Mouse (Mus musculus) neural tube, postnatal 0 days (tissue): Measurements from ENCODE around the gene Map3k13. TPM values are rescaled to one million over a fixed set of nuclear protein-coding genes. Genes with fewer than 3 reads are reported as not detected.

ENCODE experiments used
- polyA plus RNA-seq: library from polyadenylated mRNA; unstranded; fragments of >200 nt; fragmentation: Nextera tagmentation; extraction: Ambion mirVana; gene quantifications from 2 replicates; pipeline ENCODE4 v1.2.1, GENCODE M21; 2015

Gene Map3k13
- 3.1 and 3.8 TPM in 2 replicates for polyA plus RNA-seq

DNA sequence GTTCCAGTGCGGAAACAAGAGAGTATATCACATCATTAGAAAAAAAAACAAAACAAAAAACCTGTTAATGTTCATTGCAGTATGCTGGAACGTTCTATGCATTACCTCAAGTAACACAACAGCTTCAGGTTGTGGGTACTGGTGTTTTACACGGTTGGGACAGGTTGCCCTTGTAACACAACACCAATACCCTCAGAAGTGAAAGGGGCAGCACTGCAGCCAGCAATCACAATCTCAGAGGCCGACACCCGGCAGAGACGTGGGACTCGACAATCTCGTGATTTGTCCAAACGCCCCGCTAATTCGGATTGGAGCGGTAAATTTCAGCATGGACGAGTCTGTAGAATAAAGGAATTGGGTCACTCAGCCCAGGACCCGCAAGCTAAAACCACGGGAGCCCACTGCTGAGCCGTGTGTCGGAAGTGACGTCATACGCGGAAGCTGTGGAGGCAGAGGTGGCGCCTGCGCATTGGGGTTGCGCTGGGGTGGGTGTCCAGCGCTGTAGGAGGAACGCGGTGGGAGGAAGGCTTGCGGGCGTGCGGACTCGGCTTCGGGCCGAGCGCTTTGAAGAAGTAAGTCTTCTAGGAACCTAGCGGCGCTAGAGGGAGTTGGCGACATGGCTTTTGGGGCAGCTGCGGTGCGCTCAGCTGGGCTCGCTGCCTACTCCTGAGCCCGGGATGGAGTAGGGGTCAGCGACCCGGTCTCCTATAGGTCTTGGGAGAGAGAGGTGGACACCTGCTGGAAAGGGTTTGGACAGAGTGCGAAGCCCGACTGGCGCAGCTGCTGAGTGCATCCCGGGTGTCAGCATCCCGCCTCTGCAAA is at the start of gene Map3k13:
Gene Map3k13 (plus strand): TSS at position 472 of the 822 bp plus-strand sequence.

GRCm38 (mm10) chr16:21787516-21788353 is 6.4 kb upstream of the Map3k13 start, which contains the start of gene Ehhadh:
Gene Ehhadh, minus strand, starts transcription at chr16:21787807.

DNA sequence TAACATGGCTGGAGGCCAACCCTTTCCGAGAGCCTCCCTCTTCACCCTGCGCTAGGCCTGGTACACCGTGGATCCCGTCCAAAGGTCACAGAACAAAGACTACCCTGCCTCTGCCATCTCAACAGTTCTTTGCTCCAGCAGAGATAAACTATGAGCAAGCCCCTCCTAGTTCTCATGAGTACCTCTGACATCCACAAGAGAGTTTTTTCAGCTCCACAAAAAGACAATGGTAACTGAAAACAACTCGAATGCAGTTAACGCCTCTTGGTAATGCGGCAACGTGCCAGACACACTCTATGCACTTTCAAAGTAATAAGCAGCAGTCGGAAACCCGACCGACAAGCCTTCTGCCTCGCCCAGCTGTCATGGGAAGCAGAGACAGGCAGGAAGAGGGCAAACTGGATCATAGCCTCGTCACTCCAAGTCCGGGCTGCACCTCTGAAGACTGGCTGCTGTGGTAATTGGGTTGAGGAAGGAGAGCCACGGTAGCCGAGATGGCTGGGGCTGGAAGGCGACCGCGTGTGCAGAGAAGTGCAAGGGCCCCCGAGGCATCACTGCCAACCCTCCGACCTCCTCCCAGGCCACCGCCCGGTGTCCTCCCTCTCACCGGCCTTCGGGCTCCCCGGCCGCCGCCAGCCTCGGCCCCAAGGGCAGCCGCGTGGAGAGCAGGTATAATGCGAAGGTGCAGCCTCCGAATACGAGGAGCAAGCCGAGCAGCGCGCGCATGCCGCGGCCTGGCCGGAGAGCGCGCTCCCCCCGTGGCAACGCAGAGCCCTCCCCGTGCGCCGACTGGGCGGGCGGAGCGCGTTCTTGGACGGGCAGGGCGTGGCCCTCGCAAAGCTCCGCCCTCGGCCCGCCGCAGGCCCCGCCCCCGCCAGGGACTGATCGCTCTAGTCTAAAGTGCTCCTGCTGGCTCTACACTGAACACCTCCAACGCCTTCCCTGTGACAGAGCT is 152.9 kb downstream of the Map3k13 start, which contains the start of gene Tmem41a:
Gene Tmem41a (minus strand): TSS at position 792 of the 955 bp plus-strand sequence.

Other genes with a start within 250 kb of the Map3k13 start
- 31.5 and 34.4 TPM in 2 replicates for gene 2510009E07Rik, start 99.7 kb upstream of the Map3k13 start, polyA plus RNA-seq
- gene Ehhadh, start 6.5 kb upstream of the Map3k13 start, polyA plus RNA-seq, result 1.7 and 2.7 TPM in 2 replicates
- gene Tmem41a, start 153.2 kb downstream of the Map3k13 start, polyA plus RNA-seq, result 50.1 and 50.2 TPM in 2 replicates
- 1.0 and 1.2 TPM in 2 replicates for gene Liph, start 201.3 kb downstream of the Map3k13 start, polyA plus RNA-seq
- 38.0 and 39.5 TPM in 2 replicates for gene Senp2, start 215.1 kb downstream of the Map3k13 start, polyA plus RNA-seq